Mouse (Mus musculus) MEL (cell line): ENCODE measurements at regions not wholly inside any gene's neighbourhood (a gene's known extent, or its start where the extent isn't known, plus 50 kb on each side); places are given as distances from the start of the nearest gene placed in this dataset.

ENCODE experiments used
- DNase-seq: peaks from one replicate; pipeline ENCODE4 v3.0.0; 2011; ENCODE audit warnings: low read depth, low spot score
- H3K27ac ChIP-seq: 2 replicates; pipeline ENCODE4 v1.5.1; 2012; ENCODE audit warnings: low read depth, mild to moderate bottlenecking, control low read depth, low read length, moderate library complexity; ENCODE audit not compliant: control insufficient read depth
- H3K27me3 ChIP-seq, 2 experiments: fragments of 150-350 bp in 1 of 2; sonication (generic) in 1 of 2; 2 replicates each; pipeline ENCODE4 v1.6.1; 2012; ENCODE audit warnings: low read length in 2 of 2, mild to moderate bottlenecking in 2 of 2, improper control_type of control experiment in 1 of 2, moderate library complexity in 1 of 2; ENCODE audit not compliant: insufficient read depth in 2 of 2, control insufficient read depth in 1 of 2
- H3K36me3 ChIP-seq, 2 experiments: 2 replicates each; pipeline ENCODE4 v1.6.1; 2012 to 2014; ENCODE audit warnings: low read length in 2 of 2, improper control_type of control experiment in 1 of 2, inconsistent platforms in 1 of 2, mild to moderate bottlenecking in 1 of 2; ENCODE audit not compliant: insufficient read depth in 2 of 2, control insufficient read depth in 1 of 2
- H3K4me1 ChIP-seq, 2 experiments: fragments of 150-350 bp in 1 of 2; sonication (generic) in 1 of 2; 2 replicates each; pipeline ENCODE4 v1.6.1; 2012; ENCODE audit warnings: low read length in 2 of 2, improper control_type of control experiment in 1 of 2, mild to moderate bottlenecking in 1 of 2; ENCODE audit not compliant: insufficient read depth in 2 of 2, control insufficient read depth in 1 of 2
- H3K4me3 ChIP-seq, 2 experiments: fragments of 150-350 bp in 1 of 2; sonication (generic) in 1 of 2; 2 replicates each; pipeline ENCODE4 v1.5.1; 2012; ENCODE audit warnings: low read depth in 2 of 2, low read length in 2 of 2, mild to moderate bottlenecking in 2 of 2, moderate library complexity in 2 of 2, control low read depth in 1 of 2, improper control_type of control experiment in 1 of 2; ENCODE audit not compliant: control insufficient read depth in 1 of 2, insufficient read depth in 1 of 2
- H3K79me2 ChIP-seq: 2 replicates; pipeline ENCODE4 v1.6.1; 2012; ENCODE audit warnings: mild to moderate bottlenecking, low read length, moderate library complexity; ENCODE audit not compliant: control insufficient read depth, poor library complexity, insufficient read depth
- H3K9ac ChIP-seq: 2 replicates; pipeline ENCODE4 v1.6.1; 2012; ENCODE audit warnings: low read depth, mild to moderate bottlenecking, control low read depth, low read length, moderate library complexity; ENCODE audit not compliant: control insufficient read depth, poor library complexity, severe bottlenecking
- H3K9me3 ChIP-seq: fragments of 150-350 bp; sonication (generic); replicated peaks from 2 replicates; pipeline ENCODE4 v1.6.1; 2012; ENCODE audit warnings: mild to moderate bottlenecking, low read length, improper control_type of control experiment, moderate library complexity; ENCODE audit not compliant: insufficient read depth
- ETS1 ChIP-seq: IDR thresholded peaks from 2 replicates; pipeline ENCODE4 v1.6.1; 2012; ENCODE audit warnings: low read depth, mild to moderate bottlenecking, inconsistent platforms, low read length, improper control_type of control experiment, moderate library complexity
- GABPA ChIP-seq: IDR thresholded peaks from 2 replicates; pipeline ENCODE4 v1.6.1; 2012; ENCODE audit warnings: low read depth, mild to moderate bottlenecking, inconsistent platforms, low read length, improper control_type of control experiment, moderate library complexity
- GATA1 ChIP-seq: IDR thresholded peaks from 2 replicates; pipeline ENCODE4 v1.6.1; 2011; ENCODE audit warnings: low read depth, low read length, improper control_type of control experiment
- HCFC1 ChIP-seq: IDR thresholded peaks from 2 replicates; pipeline ENCODE4 v1.6.1; 2012; ENCODE audit warnings: low read depth, mild to moderate bottlenecking, inconsistent platforms, low read length, improper control_type of control experiment, moderate library complexity
- JUND ChIP-seq: IDR thresholded peaks from 2 replicates; pipeline ENCODE4 v1.6.1; 2011; ENCODE audit warnings: low read depth, mild to moderate bottlenecking, improper control_type of control experiment, low read length
- MAFK ChIP-seq: IDR thresholded peaks from 2 replicates; pipeline ENCODE4 v1.6.1; 2011; ENCODE audit warnings: low read depth, mild to moderate bottlenecking, low read length, improper control_type of control experiment, borderline replicate concordance
- MAX ChIP-seq: IDR thresholded peaks from 2 replicates; pipeline ENCODE4 v1.6.1; 2011; ENCODE audit warnings: low read length, improper control_type of control experiment
- MYC ChIP-seq: IDR thresholded peaks from 2 replicates; pipeline ENCODE4 v1.6.1; 2011; ENCODE audit warnings: low read depth, mild to moderate bottlenecking, low read length, improper control_type of control experiment, moderate library complexity
- NRF1 ChIP-seq: IDR thresholded peaks from 2 replicates; pipeline ENCODE4 v1.6.1; 2014; ENCODE audit warnings: low read depth, mild to moderate bottlenecking, inconsistent platforms, low read length, improper control_type of control experiment, moderate library complexity; ENCODE audit not compliant: poor library complexity, insufficient read depth, severe bottlenecking
- POLR2AphosphoS5 ChIP-seq: IDR thresholded peaks from 2 replicates; pipeline ENCODE4 v1.6.1; 2012; ENCODE audit warnings: low read depth, borderline replicate concordance, mild to moderate bottlenecking, inconsistent platforms, low read length, moderate library complexity, mixed read lengths
- RAD21 ChIP-seq: IDR thresholded peaks from 2 replicates; pipeline ENCODE4 v1.6.1; 2011; ENCODE audit warnings: mild to moderate bottlenecking, low read depth, low read length, improper control_type of control experiment
- RCOR1 ChIP-seq: IDR thresholded peaks from 2 replicates; pipeline ENCODE4 v1.6.1; 2012; ENCODE audit warnings: low read depth, mild to moderate bottlenecking, inconsistent platforms, low read length, improper control_type of control experiment
- SMC3 ChIP-seq: IDR thresholded peaks from 2 replicates; pipeline ENCODE4 v1.6.1; 2011; ENCODE audit warnings: low read depth, low read length, improper control_type of control experiment
- TAL1 ChIP-seq: IDR thresholded peaks from 2 replicates; pipeline ENCODE4 v1.6.1; 2012; ENCODE audit warnings: mild to moderate bottlenecking, inconsistent platforms, low read length, moderate library complexity, mixed read lengths
- USF2 ChIP-seq, 2 experiments: IDR thresholded peaks; 2 replicates each; pipeline ENCODE4 v1.6.1; 2011 to 2012; ENCODE audit warnings: improper control_type of control experiment in 2 of 2, low read length in 2 of 2, borderline replicate concordance in 1 of 2, inconsistent platforms in 1 of 2, low read depth in 1 of 2, mild to moderate bottlenecking in 1 of 2; ENCODE audit not compliant: insufficient read depth in 1 of 2
- ZKSCAN1 ChIP-seq: IDR thresholded peaks from 2 replicates; pipeline ENCODE4 v1.6.1; 2012; ENCODE audit warnings: low read depth, mild to moderate bottlenecking, inconsistent platforms, low read length, improper control_type of control experiment, moderate library complexity
- ZNF384 ChIP-seq: IDR thresholded peaks from 2 replicates; pipeline ENCODE4 v1.6.1; 2012; ENCODE audit warnings: low read depth, mild to moderate bottlenecking, inconsistent platforms, low read length, improper control_type of control experiment

DNA sequence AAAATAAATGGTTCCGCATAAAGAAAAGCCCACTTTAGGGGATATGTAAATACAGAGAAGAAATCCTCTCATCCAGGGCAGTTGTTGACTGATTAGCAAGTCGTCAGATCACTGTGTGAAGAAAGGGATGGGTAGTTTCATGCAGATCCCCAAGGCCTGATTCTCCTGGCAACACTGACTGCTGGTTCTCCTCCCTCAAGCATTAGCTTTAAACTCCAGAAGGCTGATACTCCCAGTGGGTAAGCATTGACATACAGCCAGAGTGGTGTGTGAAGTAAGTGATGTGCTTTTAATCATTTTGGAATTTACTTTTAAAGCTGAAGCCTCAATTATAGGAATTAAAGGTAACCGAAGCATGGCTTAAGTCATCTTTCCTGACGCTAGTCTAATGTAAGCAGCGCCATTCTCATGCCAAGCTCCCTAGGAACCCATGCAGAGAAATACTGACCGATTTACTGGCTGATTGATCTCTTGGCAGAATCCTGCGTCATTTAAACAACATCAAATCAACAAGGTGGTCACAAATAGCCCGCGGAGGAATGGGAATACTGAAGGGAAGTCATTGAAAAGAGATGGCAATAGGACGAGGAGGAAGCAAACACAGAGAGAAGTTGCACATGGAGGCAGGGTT, 1029.3 kb downstream of the Slc22a22 start:
- Histone ChIP-seq H3K27ac (no peak overlapping the region), H3K36me3 (no peaks in the 10 kb centered on the region), H3K4me1 (no peaks in the 10 kb centered on the region), H3K27me3 (no peaks in the 10 kb centered on the region), H3K79me2 (no peaks in the 10 kb centered on the region), H3K9ac (no peak overlapping the region), H3K4me3 (no peak overlapping the region), H3K9me3 (no peaks in the 10 kb centered on the region)
- DNase-seq, result no peak
- TF ChIP-seq MAFK (no peak), GATA1 (no peak), JUND (no peak), ZNF384 (no peak)

DNA sequence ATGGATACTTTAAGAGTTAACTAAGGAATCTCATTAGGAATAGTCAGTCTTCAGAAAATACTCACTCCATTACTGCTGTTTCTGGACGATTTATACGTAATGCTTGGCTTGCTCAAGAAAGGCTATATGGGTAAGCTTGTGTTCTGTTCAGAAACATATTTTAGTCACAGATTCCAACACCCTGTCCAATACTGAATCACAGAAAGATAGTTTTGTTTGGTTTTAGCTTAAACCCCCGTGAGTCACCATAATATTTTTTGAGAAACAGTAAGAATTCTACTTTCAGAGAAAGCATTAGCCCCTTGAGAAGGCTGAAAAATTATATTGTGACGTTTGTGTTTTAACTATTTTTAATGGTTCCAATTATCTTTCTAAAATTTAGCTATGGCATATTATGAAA, 1037.3 kb downstream of the Slc22a22 start:
- Histone ChIP-seq H3K4me1 (no peaks in the 10 kb centered on the region), H3K79me2 (no peaks in the 10 kb centered on the region), H3K4me3 (no peak overlapping the region), H3K27me3 (no peaks in the 10 kb centered on the region), H3K36me3 (no peaks in the 10 kb centered on the region), H3K9me3 (no peaks in the 10 kb centered on the region), H3K9ac (no peak overlapping the region), H3K27ac (no peak overlapping the region)
- TF ChIP-seq POLR2AphosphoS5, result no peak
- TF ChIP-seq SMC3, result no peak
- no peak for TF ChIP-seq ETS1
- TF ChIP-seq RAD21, result no peak
- TF ChIP-seq USF2 (IDR thresholded peaks at IDR 0.05; ENCODE audit: borderline replicate concordance in 1 of 2, insufficient read depth in 1 of 2, low read depth in 1 of 2, low read length in 2 of 2), result no peak
- no peak for TF ChIP-seq RCOR1
- TF ChIP-seq MYC, result no peak
- no peak for TF ChIP-seq NRF1
- no peak for DNase-seq

DNA sequence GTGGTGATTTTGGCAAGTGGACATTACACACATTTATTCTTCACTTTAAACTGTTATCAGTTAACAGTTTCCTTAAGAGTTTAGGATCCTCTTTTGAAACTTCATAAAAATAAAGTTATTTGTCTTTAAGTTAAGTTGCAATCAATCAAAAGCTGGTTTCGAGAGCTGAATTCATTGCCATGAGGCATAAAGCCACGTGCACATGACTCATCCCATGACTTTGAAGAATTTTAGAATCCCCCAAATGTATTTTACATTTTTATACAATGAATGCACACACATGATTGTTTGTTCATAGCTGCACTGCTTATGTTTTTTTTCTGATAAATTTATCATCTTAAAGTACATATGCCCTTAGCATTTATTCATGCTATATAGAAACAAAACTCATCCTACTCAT, 1039.1 kb downstream of the Slc22a22 start:
- Histone ChIP-seq H3K27me3 (no peaks in the 10 kb centered on the region), H3K9ac (no peak overlapping the region), H3K4me1 (no peaks in the 10 kb centered on the region), H3K36me3 (no peaks in the 10 kb centered on the region), H3K27ac (no peak overlapping the region), H3K4me3 (no peak overlapping the region), H3K79me2 (no peaks in the 10 kb centered on the region), H3K9me3 (no peaks in the 10 kb centered on the region)
- no peak for TF ChIP-seq TAL1
- TF ChIP-seq ZNF384, result no peak
- TF ChIP-seq GABPA, result no peak
- no peak for TF ChIP-seq ZKSCAN1
- TF ChIP-seq MAX, result no peak
- TF ChIP-seq HCFC1, result no peak
- TF ChIP-seq POLR2AphosphoS5, result no peak
- no peak for TF ChIP-seq RAD21
- no peak for DNase-seq
